Mouse (Mus musculus) G1E-ER4 (cell line): ENCODE data around the gene Abca9. TPM values are rescaled to one million over a fixed set of nuclear protein-coding genes. Genes with fewer than 3 reads are reported as not detected.

Source experiments
- GATA1 ChIP-seq: IDR thresholded peaks from one replicate; pipeline ENCODE4 v1.8.0; 2012; ENCODE audit warnings: low read length, inconsistent platforms
- polyA plus RNA-seq: library from polyadenylated mRNA; stranded (reverse); fragments of >175 nt; gene quantifications from 2 replicates; pipeline ENCODE4 v1.2.3, GENCODE M21; 2012

Abca9 gene
- polyA plus RNA-seq, 1 experiment = not detected

DNA sequence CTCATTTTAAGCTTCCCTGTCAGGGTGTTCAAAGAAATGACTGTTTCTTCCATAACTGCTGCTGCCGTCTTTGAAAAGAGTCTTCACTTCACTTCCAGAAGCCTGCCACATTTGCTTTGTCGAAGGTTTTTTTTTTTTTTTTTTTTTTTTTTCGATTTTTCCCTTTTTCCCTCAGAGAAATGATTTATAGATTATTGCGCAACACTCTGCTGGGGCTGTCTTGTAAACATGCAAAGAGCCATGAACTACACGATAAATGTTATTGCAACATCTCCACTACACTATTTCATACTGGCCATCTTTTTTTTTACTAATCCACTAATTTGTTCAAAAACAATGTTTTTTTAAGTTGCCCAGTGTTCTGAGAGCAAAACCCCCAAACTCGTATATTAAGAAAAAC, 70.5 kb downstream of the Abca9 start:
- no peak for TF ChIP-seq GATA1

DNA sequence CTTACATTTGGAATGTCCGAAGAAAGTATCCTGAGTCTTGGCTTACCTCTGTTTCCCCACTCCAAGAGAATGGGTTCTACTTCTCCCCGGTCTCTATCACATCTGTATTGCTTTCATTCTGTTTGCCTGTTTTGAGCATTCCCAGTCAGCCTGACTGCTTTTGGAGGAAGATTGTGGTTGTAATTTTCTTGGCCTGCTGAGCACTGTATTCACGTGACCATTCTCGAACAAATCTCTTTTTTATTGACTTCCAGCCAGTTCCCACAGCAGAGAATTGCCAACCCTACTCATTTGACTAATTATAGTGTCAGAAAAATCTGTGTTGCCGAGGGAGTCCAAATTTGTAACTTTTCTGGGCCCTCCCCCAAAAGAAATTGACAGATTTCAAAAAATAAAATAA, 72.1 kb downstream of the Abca9 start, which contains the start of gene Abca8a:
Gene Abca8a, minus strand, starts transcription at position 121 of the 400 bp plus-strand sequence.
- no peak for TF ChIP-seq GATA1

DNA sequence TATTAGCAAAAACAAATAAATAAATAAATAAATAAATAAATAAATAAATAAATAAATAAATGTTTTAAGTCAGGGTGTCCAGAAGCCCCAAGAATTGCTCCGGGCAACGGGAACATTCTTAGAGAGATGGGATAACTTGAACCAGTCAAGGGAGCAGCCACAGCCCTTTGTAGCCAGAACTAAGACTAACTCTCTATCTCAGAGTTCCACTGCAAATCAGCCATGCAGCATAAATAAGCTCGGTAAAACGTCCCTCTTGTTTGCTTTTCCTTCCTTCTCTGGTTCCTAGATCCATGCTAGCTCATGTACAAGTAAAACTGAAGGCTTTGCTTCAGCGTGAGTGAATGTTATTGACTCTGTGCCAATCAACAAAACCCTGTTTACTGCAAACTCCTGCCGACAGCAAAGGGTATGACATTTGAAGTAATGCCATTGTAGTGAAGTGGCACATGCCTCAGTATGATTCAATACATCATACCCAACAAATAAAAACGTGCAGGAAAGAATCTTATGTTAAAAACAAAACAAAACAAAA, 73.1 kb downstream of the Abca9 start:
- TF ChIP-seq GATA1 = no peak

DNA sequence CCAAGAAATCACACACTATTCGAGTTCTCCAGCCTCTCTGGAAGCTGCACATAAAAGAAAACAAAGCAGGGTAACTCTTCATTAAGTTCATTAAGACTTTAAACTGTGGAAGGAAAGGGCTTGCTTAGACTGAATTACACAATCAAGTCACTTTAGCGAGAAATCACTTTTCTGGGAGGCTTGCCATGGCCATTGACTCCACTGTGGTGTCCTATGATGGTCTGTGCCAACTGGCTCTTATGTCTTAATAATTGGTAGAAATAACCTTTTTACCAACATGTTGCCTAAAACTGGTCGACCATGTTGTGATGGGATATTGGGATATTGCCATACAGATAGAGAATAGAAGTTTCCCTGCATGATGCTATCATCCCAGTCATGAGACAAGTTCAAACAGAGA, 73.8 kb downstream of the Abca9 start:
- TF ChIP-seq GATA1 = no peak

DNA sequence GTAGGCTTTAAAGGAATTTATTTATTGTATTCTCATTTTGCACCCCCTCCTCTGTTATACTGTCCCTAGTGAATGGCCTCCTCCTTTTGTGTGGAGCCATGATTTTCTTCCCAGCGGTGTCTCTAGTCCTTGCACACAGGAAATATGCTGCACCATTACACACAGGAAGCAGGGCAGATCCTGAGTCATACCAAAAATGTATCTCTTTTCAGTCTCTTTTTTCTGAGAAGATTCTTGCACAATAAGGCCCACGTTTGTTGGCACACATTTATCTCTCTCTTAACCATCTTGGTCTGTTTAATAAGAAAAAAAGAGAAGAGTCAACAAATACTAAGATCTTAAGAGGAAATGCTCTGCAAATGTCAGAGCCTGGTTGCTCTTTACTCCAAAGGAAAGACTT, 76.7 kb downstream of the Abca9 start:
- TF ChIP-seq GATA1 = no peak

DNA sequence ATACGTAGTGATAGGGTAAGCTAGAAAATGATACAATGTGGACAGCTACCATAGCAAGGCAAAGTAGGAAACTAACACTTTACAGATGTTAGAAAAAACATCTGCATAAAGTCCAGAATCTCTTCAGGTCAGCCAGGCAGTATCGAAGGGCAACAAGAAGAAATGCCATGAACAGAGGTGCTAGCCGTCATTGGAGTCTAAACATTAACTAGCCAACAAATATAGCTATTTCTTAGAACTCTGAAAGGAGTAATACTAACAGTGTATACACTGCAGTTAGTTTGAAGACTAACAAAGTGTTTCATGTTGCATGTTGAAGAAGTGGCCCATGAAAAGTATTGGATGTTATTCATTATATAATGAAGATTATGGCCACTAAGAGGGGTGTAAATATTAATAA, 95.8 kb downstream of the Abca9 start:
- no peak for TF ChIP-seq GATA1

DNA sequence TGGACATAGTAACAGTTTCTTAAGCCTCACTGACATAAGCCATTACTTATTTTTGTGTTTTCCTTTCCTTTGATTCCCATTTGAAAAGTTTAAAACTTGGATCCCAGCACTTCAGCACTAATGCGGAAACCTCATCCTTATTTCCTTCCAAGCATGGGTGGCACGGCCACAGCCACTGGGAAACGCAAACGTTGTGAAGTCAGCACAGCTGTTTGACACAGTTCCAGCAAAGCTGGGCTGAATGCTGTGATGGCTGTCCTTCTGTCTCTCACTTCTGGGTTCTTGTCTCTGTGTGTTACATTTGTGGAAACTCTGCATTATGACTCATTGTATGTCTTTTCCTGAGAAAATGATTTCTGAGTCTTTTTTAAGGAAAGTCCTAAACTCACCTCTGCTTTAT, 107.0 kb downstream of the Abca9 start:
- no peak for TF ChIP-seq GATA1

DNA sequence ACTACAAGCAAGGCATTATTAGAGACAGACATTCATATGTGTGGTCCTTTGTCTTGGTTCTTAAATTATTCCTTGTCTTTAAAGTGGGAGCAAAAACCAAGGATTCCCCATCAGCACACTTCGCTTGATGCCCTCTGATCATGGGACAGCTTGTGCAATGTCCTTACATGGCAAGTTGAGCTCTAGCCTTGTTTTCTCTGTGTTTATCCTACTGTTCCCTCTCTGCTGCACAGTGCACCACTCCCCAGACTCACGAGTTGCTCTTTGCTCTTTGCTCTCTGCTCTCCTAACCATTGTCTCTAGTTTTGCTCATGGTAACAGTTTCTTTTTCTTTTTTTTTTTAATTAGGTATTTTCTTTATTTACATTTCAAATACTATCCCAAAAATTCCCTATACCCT, 107.9 kb downstream of the Abca9 start:
- TF ChIP-seq GATA1 = no peak

DNA sequence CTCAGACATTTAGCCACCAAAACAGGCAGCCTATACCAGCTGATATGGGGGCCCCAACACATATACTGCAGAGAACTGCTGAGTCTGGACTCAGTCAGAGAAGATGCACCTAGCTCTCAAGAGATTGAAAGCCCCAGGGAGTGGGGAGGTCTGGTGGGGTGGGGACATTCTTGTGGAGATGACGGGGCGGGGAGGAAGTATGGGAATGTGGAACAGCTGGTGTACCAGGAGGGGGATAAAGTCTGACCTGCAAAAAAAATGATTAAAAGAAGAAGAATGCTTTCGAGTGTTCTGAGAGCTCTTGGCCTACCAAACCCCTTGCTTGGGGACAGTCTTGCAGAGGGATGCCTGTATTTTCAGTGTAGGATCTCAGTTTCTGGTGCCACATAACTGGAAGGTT, 114.3 kb downstream of the Abca9 start:
- no peak for TF ChIP-seq GATA1

Other genes starting within 250 kb of the Abca9 start
- gene Abca8b, start 172.4 kb downstream of the Abca9 start, polyA plus RNA-seq = not detected in 2 replicates
- gene Abca8a, start 72.2 kb downstream of the Abca9 start, polyA plus RNA-seq = not detected in 2 replicates
- not detected in 2 replicates for gene Abca6, start 83.6 kb upstream of the Abca9 start, polyA plus RNA-seq
- not detected in 2 replicates for gene Abca5, start 169.5 kb upstream of the Abca9 start, polyA plus RNA-seq
- not detected in 2 replicates for gene Map2k6, start 230.9 kb upstream of the Abca9 start, polyA plus RNA-seq